ENCODE assay signal across 18 mouse cellular contexts in genomic region chr14:76197357-76197756, GRCm38 (mm10).
DNase-seq lines count a peak whose midpoint lies in the region; ATAC-seq lines count a peak whose summit lies in the region.
"Had no signal": no experiment of that assay in that cellular context is flagged by ENCODE, and none has a peak within 500 bp of the region (broad histone marks: within the 10 kb centered on the region; RNA-seq: fewer than 3 reads in every experiment).

No protein-coding gene starts in this region.

- 59% methylated on average over 2 of the region's 2 CpGs for WGBS in heart, embryonic 15.5 days
- WGBS in midbrain, embryonic 10.5 days: 95% methylated on average over 2 of the region's 2 CpGs
- WGBS in midbrain, embryonic 15.5 days: 80% methylated on average over 2 of the region's 2 CpGs

- no peaks in the 10 kb centered on the region for H3K36me3 ChIP-seq in heart, embryonic 15.5 days
- H3K36me3 ChIP-seq in midbrain, embryonic 10.5 days: no peaks in the 10 kb centered on the region
- no peaks in the 10 kb centered on the region for H3K36me3 ChIP-seq in midbrain, embryonic 15.5 days (replicated peaks)
- H3K36me3 ChIP-seq: embryonic facial prominence, embryonic 10.5 days; embryonic facial prominence, embryonic 12.5 days; forebrain, embryonic 15.5 days had no signal

- no peak overlapping the region for H3K4me3 ChIP-seq in heart, embryonic 15.5 days
- no peak overlapping the region for H3K4me3 ChIP-seq in midbrain, embryonic 10.5 days
- no peak overlapping the region for H3K4me3 ChIP-seq in midbrain, embryonic 15.5 days
- H3K4me3 ChIP-seq: embryonic facial prominence, embryonic 10.5 days; embryonic facial prominence, embryonic 12.5 days; forebrain, embryonic 13.5 days; forebrain, embryonic 15.5 days had no signal

- no peaks in the 10 kb centered on the region for H3K9me3 ChIP-seq in heart, embryonic 15.5 days (replicated peaks)
- H3K9me3 ChIP-seq in midbrain, embryonic 10.5 days (replicated peaks): no peaks in the 10 kb centered on the region
- H3K9me3 ChIP-seq in midbrain, embryonic 15.5 days: no peaks in the 10 kb centered on the region
- H3K9me3 ChIP-seq: embryonic facial prominence, embryonic 10.5 days; embryonic facial prominence, embryonic 12.5 days; forebrain, embryonic 13.5 days; forebrain, embryonic 15.5 days had no signal

- no peaks in the 10 kb centered on the region for H3K27me3 ChIP-seq in heart, embryonic 15.5 days
- H3K27me3 ChIP-seq in midbrain, embryonic 10.5 days (ENCODE audit: low read depth, poor library complexity, severe bottlenecking): no peaks in the 10 kb centered on the region
- H3K27me3 ChIP-seq in midbrain, embryonic 15.5 days (replicated peaks): no peaks in the 10 kb centered on the region
- H3K27me3 ChIP-seq: embryonic facial prominence, embryonic 12.5 days; forebrain, embryonic 13.5 days; forebrain, embryonic 15.5 days had no signal

- H3K4me2 ChIP-seq in heart, embryonic 15.5 days: no peak overlapping the region
- H3K4me2 ChIP-seq in midbrain, embryonic 15.5 days: no peak overlapping the region
- H3K4me2 ChIP-seq: embryonic facial prominence, embryonic 12.5 days; forebrain, embryonic 13.5 days; forebrain, embryonic 15.5 days had no signal

- DNase-seq in heart, adult 11 months: no peak
- DNase-seq in midbrain, embryonic 10.5 days (ENCODE audit: low spot score): no peak
- no peak for DNase-seq in adrenal gland, adult 8-10 months
- DNase-seq: adrenal gland, adult 2 months; adrenal gland, postnatal 14 days; adrenal gland, postnatal 36 days; cerebellum, adult 11-12 months; cerebellum, adult 2 months; cerebellum, adult 9-10 months; cerebellum, postnatal 10 days; cerebellum, postnatal 25 days; forebrain, postnatal 0 days had no signal

- H3K27ac ChIP-seq in heart, embryonic 15.5 days: no peak overlapping the region
- 0 out of 2 replicates have a peak overlapping the region, but pooled peaks have one; percentile 57 for H3K27ac ChIP-seq in midbrain, embryonic 10.5 days (replicated peaks)
- H3K27ac ChIP-seq in midbrain, embryonic 15.5 days: no peak overlapping the region
- H3K27ac ChIP-seq: embryonic facial prominence, embryonic 10.5 days; embryonic facial prominence, embryonic 12.5 days; forebrain, embryonic 13.5 days; forebrain, embryonic 15.5 days had no signal

- 0 out of 2 replicates have a peak, but pooled peaks have one; percentile 11 for ATAC-seq in heart, embryonic 15.5 days (replicated peaks; ENCODE audit: insufficient number of reproducible peaks, insufficient read depth, low FRiP score, low read depth)
- no peak for ATAC-seq in midbrain, embryonic 15.5 days (replicated peaks)
- ATAC-seq: forebrain, embryonic 13.5 days; forebrain, embryonic 15.5 days; forebrain, postnatal 0 days had no signal

- 0 out of 2 replicates have a peak, but pooled peaks cover 4% of the 10 kb centered on the region for H3K4me1 ChIP-seq in heart, embryonic 15.5 days (replicated peaks)
- H3K4me1 ChIP-seq in midbrain, embryonic 10.5 days: peaks cover 15% of the 10 kb centered on the region
- H3K4me1 ChIP-seq in midbrain, embryonic 15.5 days: no peaks in the 10 kb centered on the region
- H3K4me1 ChIP-seq: embryonic facial prominence, embryonic 12.5 days had no signal

- no peak overlapping the region for H3K9ac ChIP-seq in heart, embryonic 15.5 days
- no peak overlapping the region for H3K9ac ChIP-seq in midbrain, embryonic 15.5 days
- H3K9ac ChIP-seq: embryonic facial prominence, embryonic 12.5 days; forebrain, embryonic 13.5 days; forebrain, embryonic 15.5 days; forebrain, postnatal 0 days had no signal
